Mouse (Mus musculus) right cerebral cortex, postnatal 4 days (tissue): ENCODE measurements around the gene Pgd.
"Not testable (repeated sequence)": the region's sequence is repeated elsewhere in the genome, so short reads cannot be mapped to it uniquely, and the experiment has no call there.

ENCODE experiments used
- DNase-seq: peaks from one replicate; pipeline ENCODE4 v3.0.0-alpha.2; 2022

Pgd gene

DNA sequence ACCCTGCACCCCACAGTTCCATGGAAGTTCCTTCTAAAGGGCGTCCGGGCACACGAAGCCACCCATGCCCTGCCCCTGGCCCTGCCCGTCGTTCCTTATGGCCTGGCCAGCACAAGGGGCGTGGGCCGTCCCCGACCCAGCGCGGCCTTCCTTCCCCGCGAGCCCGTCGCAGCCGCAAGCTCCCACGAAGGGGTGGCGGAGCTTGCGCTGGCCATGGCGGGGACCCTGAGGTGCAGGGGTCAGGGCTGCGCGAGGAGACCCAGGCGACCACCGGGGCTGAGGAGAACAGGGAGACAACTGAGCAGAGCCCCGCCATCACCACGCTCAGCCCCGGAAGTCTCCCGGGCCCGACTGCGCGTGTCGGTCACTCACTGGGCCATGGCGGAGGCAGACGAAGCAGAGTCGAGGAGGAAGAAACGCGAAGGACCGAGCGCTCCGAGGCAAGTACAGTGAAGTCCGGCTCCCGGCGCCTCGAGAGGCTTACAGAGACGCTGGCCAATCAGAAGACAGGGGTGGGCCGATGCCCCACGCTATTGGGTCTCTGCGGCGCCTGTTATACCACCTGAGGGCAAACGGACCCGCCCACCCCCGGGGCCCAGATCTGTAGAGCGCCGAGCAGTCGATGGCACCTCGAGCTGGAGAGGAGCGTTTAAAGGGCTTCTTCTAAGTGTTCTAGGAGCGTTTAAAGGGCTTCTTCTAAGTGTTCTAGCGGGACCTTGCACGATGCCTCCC, at the start of gene Pgd:
Gene Pgd, minus strand, starts transcription at position 557 of the 732 bp plus-strand sequence.
- peak; percentile 92 for DNase-seq

DNA sequence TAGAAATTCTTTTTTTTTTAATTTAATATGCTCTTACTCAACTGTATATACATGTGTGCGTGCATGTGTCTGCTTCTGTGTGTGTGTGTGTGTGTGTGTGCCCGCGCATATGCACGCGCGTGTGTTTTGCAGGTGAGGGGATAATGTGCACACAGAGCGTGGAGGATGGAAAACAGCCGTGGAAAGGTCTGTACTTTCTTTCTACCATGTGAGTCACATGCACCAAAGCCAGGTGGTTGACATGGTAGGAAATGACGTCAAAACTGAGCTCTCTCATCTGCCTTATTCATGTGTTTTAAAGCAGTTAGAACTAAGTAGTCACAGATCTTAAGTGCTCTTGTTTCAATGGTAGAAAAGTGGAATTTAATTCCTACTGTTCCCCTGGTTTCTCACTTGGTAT, 49.4 kb upstream of the Pgd start:
- no peak for DNase-seq

DNA sequence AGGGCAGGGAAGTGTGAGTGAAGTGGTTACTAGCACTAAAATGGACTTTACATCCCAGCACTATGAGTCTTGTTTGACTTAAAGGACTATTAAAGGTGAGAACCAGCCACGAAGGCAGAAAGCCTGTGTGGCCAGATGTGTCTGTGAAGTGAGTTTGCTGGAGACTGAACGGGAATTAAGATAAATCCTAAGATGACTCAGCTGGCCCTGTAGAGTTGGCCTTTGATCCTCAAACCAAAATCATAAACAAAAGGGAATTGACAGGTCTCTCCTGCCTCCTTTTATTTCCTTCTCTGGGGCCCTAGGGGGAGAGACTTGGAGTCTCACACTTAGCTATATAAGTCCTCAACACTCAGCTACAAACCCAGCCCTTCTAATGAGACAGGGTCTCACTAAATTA, 48.8 kb upstream of the Pgd start:
- no peak for DNase-seq

DNA sequence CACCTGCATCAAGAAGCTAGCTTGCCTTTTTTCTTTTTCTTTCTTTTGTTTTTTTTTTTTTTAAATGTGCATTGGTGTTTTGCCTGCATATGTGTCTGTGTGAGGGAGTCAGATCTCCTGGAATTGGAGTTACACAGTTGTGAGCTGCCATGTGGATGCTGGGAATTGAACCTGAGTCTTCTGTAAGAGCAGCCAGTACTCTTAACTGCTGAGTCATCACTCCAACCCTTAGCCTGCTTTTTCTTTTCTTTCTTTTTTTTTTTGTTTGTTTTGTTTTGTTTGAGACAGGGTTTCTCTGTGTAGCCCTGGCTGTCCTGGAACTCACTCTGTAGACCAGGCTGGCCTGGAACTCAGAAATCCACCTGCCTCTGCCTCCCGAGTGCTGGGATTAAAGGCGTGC, 47.9 kb upstream of the Pgd start:
- not testable (repeated sequence) for DNase-seq

DNA sequence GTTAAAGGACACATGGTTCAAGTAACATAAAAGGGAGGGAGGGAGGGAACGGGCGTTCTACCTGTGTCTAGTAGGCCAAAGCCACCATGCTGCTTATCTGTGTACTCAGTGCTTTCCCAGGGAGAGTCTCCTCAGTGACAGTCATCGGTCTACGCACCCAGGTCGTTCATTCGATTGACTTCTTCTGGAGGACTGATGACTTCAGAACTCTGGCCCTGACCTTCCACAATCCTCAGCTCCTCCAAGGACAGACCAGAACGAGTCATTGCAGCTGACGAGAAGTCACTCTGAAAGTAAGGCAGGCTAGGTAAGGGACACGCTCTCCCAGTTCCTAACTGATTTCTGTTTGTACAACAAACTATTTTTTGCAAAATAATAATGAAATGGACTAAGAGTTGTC, 46.9 kb upstream of the Pgd start:
- no peak for DNase-seq

DNA sequence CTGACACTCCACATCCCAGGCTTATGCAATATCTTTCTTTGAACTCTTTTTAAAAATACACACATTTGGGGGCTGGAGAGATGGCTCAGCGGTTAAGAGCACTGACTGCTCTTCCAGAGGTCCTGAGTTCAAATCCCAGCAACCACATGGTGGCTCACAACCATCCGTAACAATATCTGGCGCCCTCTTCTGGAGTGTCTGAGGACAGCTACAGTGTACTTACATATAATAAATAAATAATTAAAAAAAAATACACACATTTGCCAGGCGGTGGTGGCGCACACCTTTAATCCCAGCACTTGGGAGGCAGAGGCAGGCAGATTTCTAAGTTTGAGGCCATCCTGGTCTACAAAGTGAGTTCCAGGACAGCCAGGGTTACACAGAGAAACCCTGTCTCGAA, 44.9 kb upstream of the Pgd start:
- DNase-seq, result not testable (repeated sequence)

DNA sequence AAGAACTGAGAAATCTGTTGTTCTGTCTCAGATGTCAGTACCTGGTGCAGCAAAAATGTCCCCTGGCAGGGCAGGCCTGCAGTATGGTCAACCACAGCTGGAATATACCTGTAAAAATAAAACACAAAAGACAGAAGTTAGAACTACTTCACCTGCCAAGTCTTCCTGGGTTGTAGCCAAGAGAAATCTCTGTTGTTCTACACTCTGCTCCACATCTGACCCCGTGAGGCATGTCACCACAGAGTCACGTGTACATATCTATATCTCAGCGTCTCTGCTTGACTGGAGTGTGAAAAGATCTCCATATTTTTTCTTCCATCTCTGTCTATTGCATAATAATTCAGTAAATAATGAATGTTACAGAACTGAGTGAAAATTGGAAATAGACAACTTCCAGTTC, 35.9 kb upstream of the Pgd start:
- DNase-seq, result no peak

DNA sequence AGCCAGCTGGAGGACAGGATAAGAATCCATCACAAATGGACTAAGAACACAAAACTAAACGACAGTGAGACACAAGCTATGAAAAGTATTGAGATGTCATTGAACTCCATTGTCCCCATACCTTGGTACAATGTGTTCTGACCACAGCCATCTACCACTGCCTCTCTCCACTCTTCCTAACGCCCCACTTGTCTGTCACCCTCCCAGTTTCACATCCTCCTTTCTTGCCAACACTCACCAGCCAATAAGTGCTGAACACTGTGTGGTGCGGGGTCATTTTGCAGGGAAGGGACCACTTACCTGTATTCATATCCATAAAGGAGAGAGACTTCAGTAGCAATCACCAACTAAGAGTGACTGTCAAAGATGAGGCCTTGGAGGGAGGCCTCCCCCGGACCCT, 34.5 kb upstream of the Pgd start:
- no peak for DNase-seq

DNA sequence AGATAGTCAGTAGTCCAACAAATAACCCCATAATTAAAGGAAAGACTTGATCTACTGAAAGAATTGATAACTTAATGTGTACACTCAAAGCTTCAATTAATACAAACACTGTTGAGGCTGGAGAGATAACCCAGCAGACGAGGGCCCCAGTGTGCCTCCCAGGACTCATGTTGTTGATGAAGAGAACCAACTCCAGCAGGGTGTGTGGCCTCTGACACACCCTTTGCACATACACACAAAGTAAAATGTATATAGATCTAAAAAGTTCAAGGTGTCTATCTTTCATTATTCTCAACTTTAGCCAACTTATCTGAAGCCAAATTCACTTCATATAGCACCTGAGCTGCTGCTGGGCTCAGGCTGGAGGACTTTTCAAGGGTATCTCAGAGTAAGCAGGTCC, 30.6 kb upstream of the Pgd start:
- no peak for DNase-seq

DNA sequence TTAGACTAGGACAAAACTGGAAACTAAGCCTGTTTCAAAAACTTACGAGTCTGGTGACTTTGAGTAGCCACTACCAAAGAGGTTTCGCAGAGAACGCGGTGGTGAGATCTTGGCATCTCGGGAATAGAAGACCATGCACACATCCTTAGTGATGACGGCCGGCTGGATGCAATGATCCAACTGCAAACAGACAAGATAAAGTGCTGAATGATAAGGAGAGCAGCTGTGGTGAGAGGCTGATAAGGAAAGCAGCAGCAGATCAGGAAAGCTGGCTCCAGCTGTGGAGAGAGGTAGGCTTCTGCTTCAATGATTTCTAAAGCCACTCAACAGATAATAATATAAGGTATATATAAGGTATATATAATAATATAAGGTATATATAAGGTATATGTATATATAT, 24.5 kb upstream of the Pgd start:
- no peak for DNase-seq

DNA sequence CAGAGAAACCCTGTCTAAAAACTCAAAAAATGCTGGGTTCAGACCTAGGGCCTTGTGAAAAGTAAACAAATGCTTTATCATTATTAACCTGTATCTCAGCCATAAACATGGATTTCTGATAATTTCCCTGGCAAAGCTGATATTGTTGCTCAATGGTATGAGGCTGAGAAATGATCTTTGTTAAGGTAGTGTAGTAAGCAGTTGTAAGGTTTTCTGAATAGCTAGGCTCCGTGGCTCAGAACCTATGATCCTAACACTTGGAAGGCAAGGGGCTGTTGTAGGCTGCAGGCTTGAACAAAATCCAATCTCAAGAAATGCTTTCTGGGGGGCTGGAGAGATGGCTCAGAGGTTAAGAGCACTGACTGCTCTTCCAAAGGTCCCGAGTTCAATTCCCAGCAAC, 22.0 kb upstream of the Pgd start:
- no peak for DNase-seq

DNA sequence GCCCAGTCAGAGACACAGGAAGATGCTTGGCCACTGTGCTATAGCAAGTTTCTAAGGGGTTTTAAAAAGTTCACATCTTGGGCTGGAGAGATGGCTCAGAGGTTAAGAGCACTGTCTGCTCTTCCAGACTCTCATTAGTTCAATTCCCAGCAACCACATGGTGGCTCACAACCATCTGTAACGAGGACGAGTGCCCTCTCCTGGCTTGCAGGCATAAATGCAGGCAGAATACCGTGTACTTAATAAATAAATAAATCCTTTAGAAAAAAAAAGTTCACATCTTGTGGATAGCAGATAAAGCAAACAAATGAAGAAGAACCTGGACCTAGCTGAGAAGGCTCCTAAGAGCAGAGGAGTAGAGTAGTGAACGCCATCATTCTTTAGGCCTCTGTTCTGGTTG, 16.2 kb upstream of the Pgd start:
- no peak for DNase-seq

DNA sequence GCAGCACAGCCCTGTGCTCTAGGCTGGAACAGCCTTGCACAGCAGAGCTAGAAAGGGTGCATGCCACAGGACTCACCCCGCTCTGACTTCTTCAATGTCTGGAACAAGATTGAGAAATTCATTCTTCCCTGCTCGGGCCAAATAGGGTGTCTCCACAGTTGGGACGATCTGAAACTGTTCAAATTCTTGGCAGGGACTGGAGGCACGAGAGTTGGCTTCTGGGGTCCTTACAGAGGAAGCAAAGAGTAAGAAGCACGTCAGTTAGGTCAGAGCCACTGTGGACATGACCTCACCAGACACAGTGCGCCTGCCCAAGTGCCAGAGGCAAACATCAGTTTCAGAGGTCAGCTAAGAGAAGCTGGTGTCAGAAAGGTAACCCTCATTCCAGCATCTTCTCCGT, 15.6 kb upstream of the Pgd start:
- DNase-seq, result no peak

DNA sequence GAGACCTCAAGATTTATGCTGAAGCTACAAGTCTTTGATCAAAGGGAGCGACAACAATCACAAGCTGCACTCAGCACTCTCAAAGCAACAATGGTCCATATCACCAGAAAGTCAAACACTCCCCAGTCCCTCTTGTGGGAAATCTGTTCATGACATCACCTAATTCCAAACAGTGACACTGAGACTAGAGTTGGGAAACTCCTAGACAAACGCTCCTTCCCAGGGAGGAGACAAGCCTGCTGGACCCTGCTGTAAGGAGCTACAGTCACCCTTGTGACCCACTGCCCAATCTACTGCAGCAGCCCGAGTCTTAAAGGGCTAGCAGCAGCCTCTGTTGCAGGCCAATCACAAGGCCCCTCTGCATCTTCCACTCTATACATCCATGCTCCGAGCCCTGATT, 13.0 kb upstream of the Pgd start:
- DNase-seq, result no peak

DNA sequence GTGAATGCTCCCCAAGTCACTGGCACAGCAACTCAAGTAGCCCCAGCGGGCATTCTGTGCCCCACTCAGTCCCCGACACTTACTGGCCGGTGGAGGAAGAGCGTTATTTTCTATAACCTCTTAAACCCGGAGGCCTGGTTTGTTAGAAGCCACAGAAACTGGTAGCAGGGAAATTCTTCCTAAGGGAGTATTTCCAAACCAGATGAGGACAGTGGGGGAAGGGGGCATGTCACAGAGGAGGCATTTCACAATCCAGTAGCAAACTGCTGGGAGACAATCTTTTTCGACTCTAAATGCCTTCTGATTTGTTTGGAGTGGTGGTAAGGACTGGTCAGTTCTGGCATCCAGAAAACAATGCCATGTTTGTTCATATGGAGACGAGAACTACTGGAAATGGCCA, 12.6 kb upstream of the Pgd start:
- no peak for DNase-seq

DNA sequence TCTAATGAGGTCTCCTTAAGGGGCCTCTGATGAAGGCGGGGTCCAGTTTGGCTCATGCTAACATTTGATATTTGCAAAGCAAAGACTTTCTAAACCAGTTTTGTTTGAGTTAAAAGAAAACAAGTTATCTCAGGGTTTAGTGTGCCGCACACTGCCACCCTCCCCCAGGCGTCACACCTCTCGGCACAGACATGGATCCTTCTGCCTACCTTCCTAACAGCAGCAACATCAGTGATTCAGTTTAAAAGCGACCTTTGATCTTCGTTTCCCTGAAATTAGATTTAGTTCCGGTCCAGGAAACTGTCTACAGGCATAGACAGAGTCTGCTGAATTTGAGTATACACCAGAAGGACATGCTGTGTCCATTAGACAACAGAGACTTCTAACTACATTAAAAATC, 11.8 kb upstream of the Pgd start:
- no peak for DNase-seq

DNA sequence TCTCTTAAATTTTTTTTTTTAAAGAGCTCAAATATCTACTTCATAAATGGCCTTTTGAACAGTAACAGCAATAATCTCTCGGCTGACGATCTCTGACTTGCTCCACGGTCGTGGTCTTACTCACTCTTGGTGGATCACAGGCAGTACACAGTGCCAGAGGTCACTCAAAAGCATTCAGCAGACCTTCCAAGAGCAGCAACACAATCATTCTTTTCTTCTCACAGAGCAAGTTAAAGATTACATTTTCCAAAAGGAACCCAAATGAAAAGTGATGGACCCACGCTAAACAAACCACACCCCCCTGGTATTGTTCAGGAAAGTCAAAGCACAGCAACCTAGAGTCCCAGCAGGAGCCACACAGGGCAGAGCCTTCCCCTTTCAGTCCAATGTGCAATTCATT, 10.5 kb upstream of the Pgd start:
- no peak for DNase-seq

DNA sequence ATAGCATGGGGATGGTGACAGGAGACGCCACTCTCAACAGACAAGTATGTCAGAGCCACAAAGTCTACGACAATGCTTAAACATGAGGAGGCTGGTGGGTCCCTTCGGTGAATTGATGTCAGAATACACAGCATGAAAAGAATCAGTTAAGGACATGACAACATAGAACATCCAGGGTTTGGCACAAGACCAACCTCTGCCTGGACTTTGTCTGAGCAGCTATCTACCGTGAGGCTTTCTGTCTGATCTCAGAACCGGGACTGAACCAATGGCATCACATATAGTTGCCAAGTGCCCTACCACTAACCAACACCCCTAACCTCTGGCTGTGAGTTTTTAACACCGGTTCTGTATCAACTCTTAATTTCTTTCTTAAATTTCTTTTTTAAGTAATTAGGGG, 10.1 kb upstream of the Pgd start:
- no peak for DNase-seq

DNA sequence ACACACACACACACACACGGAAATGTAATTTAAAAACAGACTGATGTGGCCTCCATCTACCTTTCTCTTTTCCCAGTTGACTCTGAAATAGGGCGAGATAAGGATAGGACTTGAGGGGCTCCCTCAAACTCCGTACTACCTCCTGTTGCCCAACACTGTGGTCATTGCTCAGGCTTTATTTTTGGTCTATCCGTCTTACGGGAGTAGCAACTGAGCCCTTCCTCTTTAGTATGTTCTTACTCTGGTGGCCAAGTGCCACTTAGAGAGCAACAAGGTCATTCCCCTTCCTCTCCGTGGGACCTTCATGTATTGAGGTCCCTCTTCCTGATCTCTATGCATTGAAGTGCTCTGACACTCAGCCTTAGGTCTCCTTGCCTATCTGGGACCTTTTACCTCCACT, 7.1 kb upstream of the Pgd start:
- no peak for DNase-seq

DNA sequence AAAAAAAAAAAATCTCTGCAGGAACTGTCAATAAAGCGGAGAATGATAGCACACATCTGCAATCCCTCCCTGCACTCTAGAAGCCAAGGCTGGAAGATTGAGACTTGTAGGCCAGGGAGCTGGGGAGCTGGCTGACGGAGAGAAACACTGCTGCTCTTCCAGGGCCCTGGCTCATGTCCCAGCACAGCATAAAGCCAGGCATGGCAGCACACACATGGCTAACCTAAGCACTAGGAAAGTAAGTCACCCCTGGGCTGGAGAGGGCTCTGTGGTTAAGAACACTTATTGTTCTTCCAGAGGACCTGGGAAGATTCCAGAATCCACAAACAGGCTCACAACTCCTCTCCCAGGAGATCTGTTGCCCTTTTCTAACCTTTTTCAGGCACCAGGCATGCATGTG, 6.1 kb upstream of the Pgd start:
- DNase-seq, result no peak

DNA sequence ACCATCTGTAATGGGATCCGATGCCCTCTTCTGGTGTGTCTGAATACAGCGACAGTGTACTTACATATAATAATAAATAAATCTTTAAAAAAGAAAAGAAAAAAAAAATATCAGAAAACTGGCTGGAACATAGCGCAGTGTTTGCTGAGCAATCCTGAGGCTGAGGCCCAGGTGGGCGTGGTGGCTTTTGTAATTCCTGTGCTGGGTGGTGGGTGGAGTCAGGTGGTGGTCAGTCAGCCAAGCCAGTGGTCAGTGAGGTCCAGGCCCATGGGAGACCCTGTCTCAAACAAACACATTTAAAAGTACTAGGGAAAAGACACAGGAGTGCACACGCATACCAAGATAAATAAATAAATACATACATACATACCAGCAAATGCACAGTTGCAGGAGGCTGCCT, 5.5 kb upstream of the Pgd start:
- no peak for DNase-seq

DNA sequence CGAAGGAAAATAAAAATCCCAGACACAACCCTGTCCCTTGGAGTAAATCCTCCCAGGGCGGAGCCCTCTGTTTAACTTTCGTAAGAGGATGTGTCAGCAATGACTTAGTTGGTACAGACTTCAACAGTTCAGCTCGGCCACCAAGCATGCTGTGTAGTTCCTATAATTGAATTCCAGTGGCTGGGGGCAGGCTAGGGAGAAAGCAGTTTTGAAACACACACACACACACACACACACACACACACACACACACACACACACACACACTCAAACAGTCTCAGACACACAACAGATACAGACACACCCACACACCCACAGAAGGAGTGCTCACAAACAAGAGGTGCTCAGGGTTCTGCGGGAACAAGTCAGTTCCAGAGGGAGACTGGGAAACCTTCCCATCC, 5.0 kb upstream of the Pgd start:
- no peak for DNase-seq

DNA sequence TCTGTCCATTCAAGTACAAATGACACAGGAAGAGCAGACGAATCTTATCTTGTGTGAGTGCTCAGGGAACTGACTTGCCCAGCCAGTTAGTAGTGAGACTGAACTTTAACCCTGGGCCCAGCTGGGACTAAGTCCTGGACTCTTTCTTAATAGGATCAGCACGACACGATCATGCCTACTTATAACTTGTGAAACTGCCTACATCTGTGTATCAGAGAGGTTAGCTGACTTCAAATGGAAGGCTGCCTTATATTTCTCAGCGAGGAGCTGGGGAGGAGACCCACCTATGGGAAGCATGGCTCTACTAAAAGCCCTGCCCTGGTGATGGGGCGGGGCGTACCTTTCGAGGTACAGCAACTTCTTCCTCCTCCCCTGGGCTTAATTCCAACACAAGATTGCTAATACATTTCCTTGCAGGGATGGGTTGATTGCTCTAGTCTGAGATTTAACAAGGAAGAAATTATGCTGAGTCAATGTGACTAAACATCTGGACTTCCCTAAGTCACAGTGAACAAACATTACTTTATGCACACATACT, 3.9 kb upstream of the Pgd start:
- DNase-seq, result no peak

DNA sequence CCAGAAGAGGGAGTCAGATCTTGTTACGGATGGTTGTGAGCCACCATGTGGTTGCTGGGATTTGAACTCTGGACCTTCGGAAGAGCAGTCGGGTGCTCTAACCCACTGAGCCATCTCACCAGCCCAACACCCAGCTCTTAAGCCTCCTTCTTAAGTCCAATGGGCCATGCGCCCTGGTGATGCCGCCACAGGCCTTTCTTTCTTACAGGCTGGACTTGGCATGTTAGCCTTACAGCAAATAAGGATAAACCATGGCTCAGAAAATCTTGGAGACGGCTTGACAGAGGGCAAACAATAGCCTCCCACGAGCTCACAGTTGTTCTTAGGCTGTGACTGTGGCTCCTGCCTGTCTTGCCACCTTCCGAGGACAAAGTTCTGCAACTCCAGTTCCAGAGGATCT, 3.4 kb upstream of the Pgd start:
- not testable (repeated sequence) for DNase-seq

DNA sequence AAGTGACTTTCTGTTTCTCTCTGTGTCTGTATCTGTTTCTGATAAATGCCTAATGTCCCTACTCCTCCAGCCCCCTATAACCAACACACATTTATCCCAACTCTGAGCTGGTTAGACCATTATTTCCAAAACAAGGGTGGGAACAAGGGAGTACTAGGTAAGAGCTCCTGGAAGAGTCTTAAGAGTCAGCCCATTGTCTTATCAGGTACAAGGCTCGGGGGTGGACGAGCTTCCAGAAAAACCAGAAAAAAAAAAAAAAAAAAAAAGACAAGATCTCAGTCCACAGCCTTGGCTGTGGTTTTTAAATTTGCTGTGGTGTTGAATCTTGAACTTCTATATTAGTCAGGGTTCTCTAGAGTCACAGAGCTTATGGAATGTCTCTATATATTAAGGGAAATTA, 1.4 kb upstream of the Pgd start:
- DNase-seq, result no peak
